Mouse (Mus musculus) neural tube, embryonic 15.5 days (tissue): ENCODE measurements around the gene Fbxo11. TPM values are rescaled to one million over a fixed set of nuclear protein-coding genes. Genes with fewer than 3 reads are reported as not detected.
"Not testable (repeated sequence)": the region's sequence is repeated elsewhere in the genome, so short reads cannot be mapped to it uniquely, and the experiment has no call there.

Source experiments
- ATAC-seq: fragments of 200-750 bp; cut with Nextera tagmentation; 2 replicates; pipeline ENCODE4 v1.8.0; 2017; ENCODE audit warnings: mild to moderate bottlenecking, moderate TSS enrichment, moderate library complexity; ENCODE audit not compliant: low FRiP score
- H3K27ac ChIP-seq: fragments of 300-500 bp; sonication (generic); replicated peaks from 2 replicates; pipeline ENCODE4 v1.5.1; 2015; ENCODE audit warnings: mild to moderate bottlenecking, inconsistent platforms
- H3K27me3 ChIP-seq: fragments of 300-500 bp; sonication (generic); replicated peaks from 2 replicates; pipeline ENCODE4 v1.6.1; 2015; ENCODE audit warnings: inconsistent platforms
- H3K36me3 ChIP-seq: fragments of 300-500 bp; sonication (generic); 2 replicates; pipeline ENCODE4 v1.6.1; 2015; ENCODE audit warnings: inconsistent platforms
- H3K4me1 ChIP-seq: fragments of 300-500 bp; sonication (generic); 2 replicates; pipeline ENCODE4 v1.6.1; 2015; ENCODE audit warnings: inconsistent platforms
- H3K4me2 ChIP-seq: fragments of 300-500 bp; sonication (generic); 2 replicates; pipeline ENCODE4 v1.6.1; 2015; ENCODE audit warnings: inconsistent platforms, mild to moderate bottlenecking, moderate library complexity
- H3K4me3 ChIP-seq: fragments of 300-500 bp; sonication (generic); replicated peaks from 2 replicates; pipeline ENCODE4 v1.5.1; 2015; ENCODE audit warnings: mild to moderate bottlenecking, inconsistent platforms
- H3K9ac ChIP-seq: fragments of 300-500 bp; sonication (generic); replicated peaks from 2 replicates; pipeline ENCODE4 v1.6.1; 2015; ENCODE audit warnings: mild to moderate bottlenecking, inconsistent platforms
- H3K9me3 ChIP-seq: fragments of 300-500 bp; sonication (generic); replicated peaks from 2 replicates; pipeline ENCODE4 v1.6.1; 2016; ENCODE audit warnings: inconsistent platforms
- WGBS: fragments of 180-500 bp; shearing (Covaris S2); methylation state at CpG from one replicate; pipeline ENCODE4 v1.1.7; 2015; ENCODE audit warnings: mixed read lengths; 5-methylcytosine and 5-hydroxymethylcytosine counted together
- polyA plus RNA-seq: library from polyadenylated mRNA; unstranded; fragments of >200 nt; fragmentation: Nextera tagmentation; extraction: Ambion mirVana; gene quantifications from 2 replicates; pipeline ENCODE4 v1.2.1, GENCODE M21; 2015

The Fbxo11 gene
- polyA plus RNA-seq, 1 experiment from 2014 or later, result 28.4 TPM

DNA sequence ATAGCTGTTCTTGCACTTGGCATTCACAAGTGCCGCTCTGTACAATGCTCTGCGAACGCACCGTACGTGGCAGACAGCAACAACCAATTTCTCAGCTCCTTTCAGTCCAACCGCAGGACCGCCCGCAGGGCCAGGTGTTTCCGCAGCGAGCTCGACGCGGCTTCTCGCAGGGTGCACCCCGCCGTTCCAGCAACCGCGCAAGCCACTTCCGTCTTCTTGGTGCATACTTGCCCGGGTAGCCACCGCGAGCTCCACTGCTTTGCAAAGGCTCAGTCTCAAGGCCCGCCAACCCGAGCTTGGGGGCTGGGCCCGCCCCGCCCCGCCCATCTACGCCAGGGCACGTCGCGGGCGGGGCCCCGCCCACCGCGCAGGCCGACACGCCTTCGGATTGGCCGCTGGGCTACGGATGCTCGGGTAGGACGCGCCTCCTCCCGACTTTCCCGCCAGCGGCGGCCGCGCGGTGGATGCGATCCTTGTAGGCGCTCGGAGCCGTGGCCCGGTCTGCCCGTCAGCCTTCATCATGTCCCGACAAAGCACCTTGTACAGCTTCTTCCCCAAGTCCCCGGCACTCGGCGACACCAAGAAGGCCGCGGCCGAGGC lies 90.4 kb downstream of the Fbxo11 start, which contains the start of gene Msh6:
TSS of gene Msh6 (plus strand) at position 434 of the 600 bp plus-strand sequence.
- Histone ChIP-seq H3K4me2 (peak within 1 kb of the TSS; percentile 86), H3K9ac (peak within 1 kb of the TSS; percentile 84), H3K4me3 (peak within 1 kb of the TSS; percentile 99), H3K36me3 (no peaks in the 10 kb centered on the region), H3K4me1 (peaks cover 19% of the 10 kb centered on the region), H3K27me3 (no peaks in the 10 kb centered on the region), H3K9me3 (no peaks in the 10 kb centered on the region), H3K27ac (peak within 1 kb of the TSS; percentile 90)
- under 1% methylated on average over 63 of the region's 63 CpGs for WGBS
- peak; percentile 99 for ATAC-seq

DNA sequence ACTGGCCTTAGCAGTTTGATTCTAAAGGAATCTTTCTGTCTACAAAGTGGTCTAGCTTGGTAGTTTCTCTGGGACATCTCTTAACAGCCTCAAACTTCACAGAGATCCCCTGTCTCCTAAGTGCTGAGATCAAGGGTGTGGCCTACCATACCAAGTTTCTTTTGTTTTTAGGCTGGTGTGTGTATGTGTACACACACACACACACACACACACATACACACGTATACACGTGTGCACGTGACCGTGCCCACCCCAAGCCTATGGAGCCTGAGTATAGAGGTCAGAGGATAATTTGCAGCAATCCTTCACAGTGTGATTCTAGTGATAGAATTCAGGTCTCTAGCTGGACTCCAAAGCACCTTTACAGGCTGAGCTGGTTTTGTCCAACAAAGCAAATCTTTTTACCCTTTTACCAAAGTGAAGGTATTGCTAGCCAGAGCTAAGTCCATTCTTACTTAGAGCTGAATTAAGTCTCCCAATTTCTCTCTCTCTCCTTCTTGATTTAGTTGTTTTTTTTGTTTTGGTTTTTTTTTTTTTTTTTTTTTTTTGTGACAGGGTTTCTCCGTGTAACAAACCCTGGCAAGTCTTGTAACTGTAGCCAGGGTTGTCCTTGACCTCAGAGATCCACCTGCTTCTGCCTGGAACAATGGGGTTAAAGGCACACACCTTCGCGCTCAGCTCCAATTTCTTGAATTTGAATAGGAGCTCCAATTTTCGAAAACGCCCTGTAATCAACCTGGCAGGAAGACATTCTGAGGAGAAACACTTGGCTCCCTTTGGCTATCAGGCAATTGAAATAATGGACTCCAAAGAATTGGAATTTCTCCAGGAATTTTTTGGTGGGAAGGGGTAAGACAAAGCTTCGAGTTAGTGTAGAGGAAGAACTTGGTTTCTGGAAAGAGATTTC lies 91.6 kb downstream of the Fbxo11 start:
- Histone ChIP-seq H3K36me3 (no peaks in the 10 kb centered on the region), H3K27me3 (no peaks in the 10 kb centered on the region), H3K27ac (no peak overlapping the region), H3K9ac (no peak overlapping the region), H3K4me1 (peaks cover 19% of the 10 kb centered on the region), H3K4me2 (peak overlapping the region; percentile 86; the same call in 1 of the 2 replicates), H3K9me3 (no peaks in the 10 kb centered on the region), H3K4me3 (peak overlapping the region; percentile 99)
- no peak for ATAC-seq
- 70% methylated on average over 10 of the region's 10 CpGs for WGBS

DNA sequence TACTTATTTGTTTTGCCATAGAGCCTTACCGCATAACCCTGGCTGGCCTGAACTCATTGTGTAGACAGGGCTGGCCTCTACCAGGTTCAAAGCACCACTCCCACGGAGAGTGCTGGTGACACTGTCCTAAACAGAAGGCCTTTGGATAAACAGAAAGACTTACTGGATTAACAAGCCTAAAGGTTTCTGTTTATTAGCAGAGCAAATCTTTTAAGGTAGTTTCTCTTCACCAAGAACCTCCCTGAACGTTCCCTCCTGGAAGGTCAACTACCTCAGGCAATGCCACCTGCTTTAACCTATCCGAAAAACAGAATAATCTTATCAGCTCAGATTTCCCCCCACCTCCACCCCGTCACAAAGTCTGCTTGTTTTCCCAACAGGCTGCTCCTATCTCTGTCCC lies 92.2 kb downstream of the Fbxo11 start:
- no peak for ATAC-seq
- 88% methylated on average over 5 of the region's 5 CpGs for WGBS

DNA sequence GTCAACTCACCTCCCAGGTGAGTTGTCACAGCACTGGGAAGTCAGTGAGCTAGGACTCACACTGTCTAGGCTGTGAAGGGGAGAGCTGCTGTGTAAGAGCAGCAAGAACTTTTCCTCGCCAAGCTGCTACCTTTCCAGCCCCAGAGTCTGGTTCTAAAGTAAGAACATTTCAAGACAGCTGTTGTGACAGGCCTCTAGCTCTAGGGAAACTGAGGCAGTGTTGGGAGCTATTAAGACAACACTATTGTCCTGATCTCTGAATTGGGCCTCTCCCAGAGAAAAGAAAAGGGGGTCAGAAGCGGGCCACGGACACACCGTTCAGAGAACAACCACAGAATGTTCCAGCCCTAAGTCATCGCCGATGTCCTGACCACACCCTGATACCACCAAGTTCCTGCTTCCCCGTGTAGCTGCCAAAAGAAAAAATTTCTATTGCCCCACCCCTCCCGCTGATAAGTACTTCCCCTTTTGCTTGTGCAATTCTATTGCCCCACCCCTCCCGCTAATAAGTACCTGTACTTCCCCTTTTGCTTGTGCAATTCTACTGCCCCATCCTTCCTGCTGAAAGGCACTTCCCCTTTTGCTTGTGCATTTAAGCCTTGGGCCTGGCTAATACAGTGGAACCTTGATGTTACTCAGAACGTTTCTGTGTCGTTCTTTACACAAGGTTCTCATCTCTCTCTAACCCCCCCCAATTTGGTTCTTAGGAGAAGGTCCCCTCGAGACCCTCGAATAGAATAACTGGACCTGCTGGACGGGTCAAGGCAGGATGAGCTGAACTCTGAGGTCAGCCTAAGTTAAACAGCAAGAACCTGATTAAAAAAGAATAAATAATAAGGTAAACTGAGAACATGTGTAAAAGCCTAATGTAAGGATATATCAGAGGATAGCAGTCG lies 93.1 kb downstream of the Fbxo11 start:
- H3K4me1 ChIP-seq, result peaks cover 19% of the 10 kb centered on the region
- H3K9me3 ChIP-seq, H3K27ac ChIP-seq, H3K4me2 ChIP-seq, H3K36me3 ChIP-seq, H3K27me3 ChIP-seq, H3K9ac ChIP-seq, ATAC-seq, H3K4me3 ChIP-seq: not testable (repeated sequence)
- WGBS, result 91% methylated on average over 15 of the region's 15 CpGs

More for the DNA sequence above, 92.2 kb downstream of the Fbxo11 start:
- no peak overlapping the region for H3K9ac ChIP-seq
- peaks cover 19% of the 10 kb centered on the region for H3K4me1 ChIP-seq
- no peaks in the 10 kb centered on the region for H3K9me3 ChIP-seq
- H3K27me3 ChIP-seq, result no peaks in the 10 kb centered on the region
- no peaks in the 10 kb centered on the region for H3K36me3 ChIP-seq
- H3K27ac ChIP-seq, result no peak overlapping the region
- H3K4me2 ChIP-seq, result no peak overlapping the region
- H3K4me3 ChIP-seq, result no peak overlapping the region

DNA sequence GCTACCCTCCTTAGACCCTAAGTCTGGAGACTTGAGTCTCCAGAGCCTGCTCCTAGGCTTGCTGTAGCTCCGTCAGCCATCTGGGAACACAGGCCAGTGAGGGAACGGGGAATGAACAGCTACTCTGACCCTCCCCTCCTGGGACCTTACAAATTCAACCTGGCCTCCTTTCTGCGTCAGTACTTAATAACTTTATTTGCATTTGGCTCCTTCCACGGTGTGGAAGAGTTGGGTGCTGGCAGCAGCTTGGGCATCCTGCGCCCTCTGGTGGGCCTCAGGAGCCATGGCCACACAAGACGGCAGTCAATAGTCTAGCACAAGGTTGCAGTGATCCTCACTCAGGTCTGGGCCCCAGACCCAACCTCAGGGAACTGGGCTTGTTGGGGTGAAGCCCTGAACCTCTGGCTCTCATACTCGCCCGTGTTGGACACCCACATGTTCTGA lies 96.6 kb downstream of the Fbxo11 start:
- whole genome bisulfite sequencing, result 31% methylated on average over 6 of the region's 8 CpGs
- H3K36me3 ChIP-seq, H3K4me1 ChIP-seq, H3K27me3 ChIP-seq, H3K4me3 ChIP-seq, H3K9ac ChIP-seq, H3K27ac ChIP-seq, H3K9me3 ChIP-seq, H3K4me2 ChIP-seq: not testable (repeated sequence)
- ATAC-seq, result peak; percentile 70

DNA sequence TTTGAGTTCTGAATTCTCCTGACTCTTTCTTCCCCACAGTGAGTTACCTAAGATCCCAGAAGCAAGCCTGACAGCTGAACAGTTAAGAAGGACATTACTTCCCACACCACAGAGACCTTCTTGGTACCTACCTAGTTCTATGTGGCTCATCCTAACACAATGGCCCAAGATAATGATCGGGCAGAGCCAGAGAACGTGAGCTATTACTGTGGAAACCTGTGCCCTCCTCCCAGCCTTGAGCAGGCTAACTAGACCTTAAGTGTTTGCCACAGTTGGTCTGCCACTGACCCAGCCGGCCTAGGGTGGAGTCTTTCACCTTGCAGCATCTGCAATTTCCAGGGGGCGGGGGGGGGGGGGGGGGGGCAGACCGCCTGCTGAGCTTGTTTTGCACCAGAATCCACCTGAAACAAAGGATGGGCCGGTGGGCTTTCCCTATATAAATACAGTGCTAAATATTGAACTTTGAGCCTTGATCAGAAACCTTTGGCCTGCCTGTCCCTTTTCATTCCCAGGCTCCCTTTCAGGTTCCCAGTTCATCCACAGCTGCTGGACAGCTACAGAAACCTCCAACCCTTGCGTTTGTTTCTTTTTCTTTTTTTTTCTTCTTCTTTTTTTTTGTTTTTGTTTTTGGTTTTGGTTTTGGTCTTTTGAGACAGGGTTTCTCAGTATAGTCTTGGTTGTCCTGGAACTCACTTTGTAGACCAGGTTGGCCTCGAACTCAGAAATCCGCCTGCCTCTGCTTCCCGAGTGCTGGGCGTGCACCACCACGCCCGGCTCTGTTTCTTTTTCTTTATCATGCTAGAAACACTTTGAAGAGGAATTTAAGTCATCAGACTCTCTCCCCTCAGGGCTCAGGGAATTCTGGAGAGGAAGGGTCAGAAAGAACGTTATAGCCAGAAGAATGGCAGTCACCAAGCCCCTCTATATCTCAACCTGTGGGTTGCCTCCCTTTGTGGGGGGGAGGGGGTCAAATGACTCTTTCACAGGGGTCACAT lies 101.7 kb downstream of the Fbxo11 start:
- no peak for ATAC-seq
- Histone ChIP-seq H3K4me1 (no peaks in the 10 kb centered on the region), H3K27ac (no peak overlapping the region), H3K36me3 (no peaks in the 10 kb centered on the region), H3K27me3 (no peaks in the 10 kb centered on the region), H3K4me2 (no peak overlapping the region), H3K9ac (no peak overlapping the region), H3K9me3 (no peaks in the 10 kb centered on the region), H3K4me3 (no peak overlapping the region)
- 92% methylated on average over 13 of the region's 14 CpGs for WGBS

DNA sequence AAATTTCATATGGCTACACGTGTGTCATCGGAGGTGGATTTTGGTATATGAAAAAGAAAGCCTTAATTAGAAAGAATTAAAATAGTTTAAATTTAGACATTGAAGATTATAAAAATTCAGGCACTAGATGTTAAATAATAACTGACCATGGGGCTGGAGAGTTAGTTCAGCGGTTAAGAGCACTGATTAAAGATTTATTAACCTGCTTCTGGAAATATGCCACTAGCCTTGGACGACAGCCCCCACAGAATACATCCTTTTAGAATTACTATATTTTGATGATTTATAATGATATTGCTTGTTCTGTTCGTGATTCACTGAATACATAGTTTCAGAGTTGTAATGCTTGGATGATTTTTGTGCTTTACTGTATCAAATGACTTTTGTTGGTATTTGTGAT lies 105.2 kb downstream of the Fbxo11 start:
- 85% methylated on average over 5 of the region's 5 CpGs for WGBS
- not testable (repeated sequence) for H3K9ac ChIP-seq, H3K4me3 ChIP-seq, H3K36me3 ChIP-seq, ATAC-seq, H3K27ac ChIP-seq, H3K4me2 ChIP-seq, H3K9me3 ChIP-seq, H3K4me1 ChIP-seq, H3K27me3 ChIP-seq

DNA sequence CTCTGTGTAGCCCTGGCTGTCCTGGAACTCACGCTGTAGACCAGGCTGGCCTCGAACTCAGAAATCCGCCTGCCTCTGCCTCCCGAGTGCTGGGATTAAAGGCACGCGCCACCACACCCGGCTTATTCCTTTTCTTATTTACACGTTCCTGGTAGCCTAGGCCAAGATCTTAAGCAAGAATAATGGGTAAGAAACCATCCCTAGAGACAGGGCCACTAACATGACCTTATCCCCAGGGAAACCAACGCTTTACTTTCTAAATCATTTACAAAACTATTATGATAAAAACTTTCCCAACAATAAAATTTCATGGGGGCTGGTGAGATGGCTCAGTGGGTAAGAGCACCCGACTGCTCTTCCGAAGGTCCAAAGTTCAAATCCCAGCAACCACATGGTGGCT lies 105.7 kb downstream of the Fbxo11 start:
- H3K27ac ChIP-seq, H3K4me3 ChIP-seq, H3K4me1 ChIP-seq, H3K4me2 ChIP-seq, H3K36me3 ChIP-seq, H3K27me3 ChIP-seq, H3K9me3 ChIP-seq, ATAC-seq, H3K9ac ChIP-seq: not testable (repeated sequence)
- WGBS, result 98% methylated on average over 11 of the region's 11 CpGs

DNA sequence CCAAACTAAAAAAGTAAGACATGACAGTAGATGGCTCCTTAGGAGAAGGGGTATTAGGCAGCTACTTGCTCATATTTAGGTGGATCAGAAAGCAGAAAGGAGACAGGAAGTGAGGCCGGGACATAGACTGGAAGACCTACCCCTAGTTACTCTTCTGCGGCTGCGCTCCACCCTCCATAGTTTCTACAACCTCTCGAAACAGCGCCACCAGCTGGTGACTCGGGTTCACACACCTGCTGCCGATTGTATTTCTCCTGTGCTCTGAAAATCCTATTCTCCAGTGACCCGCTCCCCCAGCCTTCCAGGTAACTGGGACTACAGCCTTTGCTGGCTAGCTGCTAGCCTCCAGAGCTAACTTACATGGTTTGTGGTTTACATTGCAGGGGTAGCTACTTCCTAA lies 106.8 kb downstream of the Fbxo11 start:
- H3K9ac ChIP-seq, result no peak overlapping the region
- H3K4me2 ChIP-seq, result no peak overlapping the region
- H3K4me1 ChIP-seq, result no peaks in the 10 kb centered on the region
- no peaks in the 10 kb centered on the region for H3K27me3 ChIP-seq
- H3K4me3 ChIP-seq, result no peak overlapping the region
- no peak overlapping the region for H3K27ac ChIP-seq
- ATAC-seq, result no peak
- H3K9me3 ChIP-seq, result no peaks in the 10 kb centered on the region
- H3K36me3 ChIP-seq, result no peaks in the 10 kb centered on the region
- WGBS, result 66% methylated on average over 8 of the region's 8 CpGs

DNA sequence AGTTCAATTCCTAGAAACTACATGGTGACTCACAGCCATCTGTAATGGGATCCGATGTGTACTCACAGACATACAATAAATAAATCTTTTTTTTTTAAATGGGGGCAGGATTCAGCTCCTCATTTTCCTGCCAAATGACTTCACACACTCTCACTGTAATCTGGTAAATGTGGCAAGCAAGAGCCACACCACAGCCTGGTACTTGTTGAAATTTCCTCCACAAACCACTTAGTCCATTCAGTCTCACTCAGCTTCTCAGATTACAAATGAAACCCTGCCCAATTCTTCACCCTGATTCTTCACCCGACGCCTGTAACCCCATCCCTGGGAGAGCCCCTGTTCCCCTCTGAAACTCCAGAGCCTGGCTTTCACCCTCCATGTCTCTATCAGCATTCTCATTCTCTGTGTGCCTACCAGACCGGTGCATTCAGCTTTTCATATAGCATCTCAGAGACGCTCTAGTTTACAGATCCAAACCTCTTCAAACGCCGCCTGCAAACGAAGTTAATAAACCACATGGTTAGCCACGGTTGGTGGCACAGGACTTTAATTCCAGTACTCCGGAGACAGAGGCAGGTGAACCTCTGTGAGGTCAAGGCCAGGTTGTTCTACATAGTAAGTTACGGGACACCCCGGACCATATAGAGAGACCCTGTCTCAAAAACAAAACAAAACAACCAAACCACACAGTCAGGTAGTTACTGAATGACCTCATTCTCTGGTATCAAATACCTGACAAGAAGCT lies 107.8 kb downstream of the Fbxo11 start:
- no peaks in the 10 kb centered on the region for H3K9me3 ChIP-seq
- ATAC-seq, result no peak
- no peak overlapping the region for H3K4me3 ChIP-seq
- no peaks in the 10 kb centered on the region for H3K27me3 ChIP-seq
- no peak overlapping the region for H3K9ac ChIP-seq
- 78% methylated on average over 12 of the region's 12 CpGs for WGBS
- H3K4me2 ChIP-seq, result no peak overlapping the region
- no peak overlapping the region for H3K27ac ChIP-seq
- H3K4me1 ChIP-seq, result no peaks in the 10 kb centered on the region
- H3K36me3 ChIP-seq, result no peaks in the 10 kb centered on the region
